Mouse (Mus musculus): ENCODE measurements at regions not wholly inside any gene's neighbourhood (a gene's known extent, or its start where the extent isn't known, plus 50 kb on each side); places are given as distances from the start of the nearest gene placed in this dataset.

GRCm38 (mm10) chr13:116711148-116711865 lies 314.0 kb downstream of the Parp8 start:
- dilution Hi-C loops (cut with MboI; ENCODE audit: extremely low pct_ligation_motif_present, extremely low pct_unique_long_range_greater_than_20kb, low sequenced_read_pairs) = no loop called here
- no peaks in the 10 kb centered on the region for H3K27me3 ChIP-seq (replicated peaks)

GRCm38 (mm10) chr13:116709671-116710070 lies 315.7 kb downstream of the Parp8 start:
- Histone ChIP-seq H3K79me2 (replicated peaks; ENCODE audit: control insufficient read depth, extremely low read depth, insufficient read depth, poor library complexity, severe bottlenecking) (no peaks in the 10 kb centered on the region), H3K4me3 (replicated peaks in 1 of 3; ENCODE audit: low read depth in 2 of 3, low read length in 2 of 3, poor library complexity in 1 of 3) (no peak overlapping the region), H3K9ac (ENCODE audit: insufficient read depth, low read depth) (no peak overlapping the region), H3K4me2 (ENCODE audit: insufficient read depth, low read depth, poor library complexity, severe bottlenecking) (no peak overlapping the region), H3K36me3 (replicated peaks in 1 of 2; ENCODE audit: control insufficient read depth in 1 of 2, insufficient read depth in 1 of 2, low read length in 1 of 2) (no peaks in the 10 kb centered on the region), H3K27me3 (replicated peaks) (no peaks in the 10 kb centered on the region), H3K9me3 (replicated peaks; ENCODE audit: low read length) (peaks cover 49% of the 10 kb centered on the region), H3K4me1 (ENCODE audit: control insufficient read depth in 1 of 2, insufficient read depth in 2 of 2) (0 out of 4 replicates have a peak, but pooled peaks cover 0 to 2% of the 10 kb centered on the region in 2 experiments), H3K27ac (ENCODE audit: insufficient read depth, low read depth) (no peak overlapping the region)
- no peak for DNase-seq (ENCODE audit: extremely low read depth)
- in situ Hi-C loops (cut with MboI; ENCODE audit: low pct_ligation_motif_present, low pct_unique_long_range_greater_than_20kb, low sequenced_read_pairs) = loop anchor here (25.0 kb wide), 1 partner anchor 1472 kb away; no protein-coding TSS in a partner anchor
- TF ChIP-seq ZMIZ1 (IDR thresholded peaks at IDR 0.05; ENCODE audit: low read depth, low read length) (no peak), JUN (IDR thresholded peaks at IDR 0.05; ENCODE audit: insufficient read depth, low read depth, low read length) (no peak), ZKSCAN1 (IDR thresholded peaks at IDR 0.05; ENCODE audit: borderline replicate concordance, low read depth, low read length) (no peak), NELFE (IDR thresholded peaks at IDR 0.05; ENCODE audit: low read depth, low read length) (no peak), MEF2A (IDR thresholded peaks at IDR 0.05; ENCODE audit: borderline replicate concordance, low read depth, low read length) (no peak), POLR2A (IDR thresholded peaks at IDR 0.05; ENCODE audit: low read depth, low read length) (no peak), CHD2 (IDR thresholded peaks at IDR 0.05; ENCODE audit: low read length) (no peak), GABPA (IDR thresholded peaks at IDR 0.05; ENCODE audit: insufficient replicate concordance, low read depth, low read length) (no peak), UBTF (IDR thresholded peaks at IDR 0.05; ENCODE audit: low read depth, low read length) (no peak), MAZ (IDR thresholded peaks at IDR 0.05; ENCODE audit: low read depth, low read length) (no peak), SIN3A (IDR thresholded peaks at IDR 0.05; ENCODE audit: low read length) (no peak), ZNF384 (IDR thresholded peaks at IDR 0.05; ENCODE audit: low read depth, low read length) (no peak), RCOR1 (conservative IDR thresholded peaks at IDR 0.05; ENCODE audit: low read depth, low read length) (no peak), BHLHE40 (IDR thresholded peaks at IDR 0.05; ENCODE audit: low read depth, low read length) (no peak)
- dilution Hi-C loops (cut with MboI; ENCODE audit: extremely low pct_ligation_motif_present, extremely low pct_unique_long_range_greater_than_20kb, low sequenced_read_pairs) = no loop called here

More at GRCm38 (mm10) chr13:116711148-116711865, 314.0 kb downstream of the Parp8 start:
- H3K4me3 ChIP-seq (replicated peaks in 1 of 3; ENCODE audit: low read depth in 2 of 3, low read length in 2 of 3, poor library complexity in 1 of 3) = peak overlapping the region in 1 of 3 experiments; percentile 47
- peak overlapping the region; percentile 34 for H3K9ac ChIP-seq (ENCODE audit: insufficient read depth, low read depth)
- H3K79me2 ChIP-seq (replicated peaks; ENCODE audit: control insufficient read depth, extremely low read depth, insufficient read depth, poor library complexity, severe bottlenecking) = no peaks in the 10 kb centered on the region
- peaks cover 45% of the 10 kb centered on the region for H3K9me3 ChIP-seq (replicated peaks; ENCODE audit: low read length)
- H3K4me2 ChIP-seq (ENCODE audit: insufficient read depth, low read depth, poor library complexity, severe bottlenecking) = peak overlapping the region; percentile 92
- no peaks in the 10 kb centered on the region for H3K36me3 ChIP-seq (replicated peaks in 1 of 2; ENCODE audit: control insufficient read depth in 1 of 2, insufficient read depth in 1 of 2, low read length in 1 of 2)
- TF ChIP-seq KAT2A (IDR thresholded peaks at IDR 0.05; ENCODE audit: insufficient replicate concordance, low read length) = no peak
- TF ChIP-seq ELF1 (IDR thresholded peaks at IDR 0.05; ENCODE audit: low read depth, low read length) = no peak
- no peak for TF ChIP-seq BHLHE40 (IDR thresholded peaks at IDR 0.05; ENCODE audit: low read depth, low read length)
- TF ChIP-seq PAX5 (IDR thresholded peaks at IDR 0.05; ENCODE audit: low read length) = no peak
- no peak for TF ChIP-seq E2F4 (IDR thresholded peaks at IDR 0.05; ENCODE audit: insufficient replicate concordance, low read depth, low read length)
- TF ChIP-seq SIN3A (IDR thresholded peaks at IDR 0.05; ENCODE audit: low read length) = no peak; the same call in 1 of the 2 replicates
- no peak for TF ChIP-seq SMC3 (IDR thresholded peaks at IDR 0.05; ENCODE audit: low read depth, low read length)
- no peak for TF ChIP-seq GABPA (IDR thresholded peaks at IDR 0.05; ENCODE audit: insufficient replicate concordance, low read depth, low read length)
- TF ChIP-seq HCFC1 (IDR thresholded peaks at IDR 0.05; ENCODE audit: low read depth, low read length) = no peak
- TF ChIP-seq TCF12 (IDR thresholded peaks at IDR 0.05; ENCODE audit: low read depth, low read length) = peak; percentile 46; the same call in 1 of the 2 replicates
- TF ChIP-seq MXI1 (IDR thresholded peaks at IDR 0.05; ENCODE audit: low read depth, low read length) = 0 out of 2 replicates have a peak, but pooled peaks have one; percentile 21
- TF ChIP-seq MEF2A (IDR thresholded peaks at IDR 0.05; ENCODE audit: borderline replicate concordance, low read depth, low read length) = no peak
- TF ChIP-seq ZNF384 (IDR thresholded peaks at IDR 0.05; ENCODE audit: low read depth, low read length) = 0 out of 2 replicates have a peak, but pooled peaks have one; percentile 5
- TF ChIP-seq ZC3H11A (IDR thresholded peaks at IDR 0.05; ENCODE audit: low read depth, low read length) = no peak
- TF ChIP-seq IRF4 (IDR thresholded peaks at IDR 0.05; ENCODE audit: low read depth, low read length) = no peak; the same call in 1 of the 2 replicates
- no peak for TF ChIP-seq MAZ (IDR thresholded peaks at IDR 0.05; ENCODE audit: low read depth, low read length)
- no peak for TF ChIP-seq RAD21 (IDR thresholded peaks at IDR 0.05; ENCODE audit: low read depth, low read length)
- TF ChIP-seq EP300 (IDR thresholded peaks at IDR 0.05; ENCODE audit: low read length) = no peak
- TF ChIP-seq CHD2 (IDR thresholded peaks at IDR 0.05; ENCODE audit: low read length) = peak; percentile 52; the same call in 1 of the 2 replicates
- no peak for TF ChIP-seq CTCF (conservative IDR thresholded peaks at IDR 0.05 in 1 of 2, IDR thresholded peaks at IDR 0.05 in 1 of 2; ENCODE audit: low read depth in 2 of 2, low read length in 2 of 2)
- TF ChIP-seq JUND (conservative IDR thresholded peaks at IDR 0.05; ENCODE audit: low read depth, low read length) = no peak
- TF ChIP-seq ZKSCAN1 (IDR thresholded peaks at IDR 0.05; ENCODE audit: borderline replicate concordance, low read depth, low read length) = no peak
- H3K27ac ChIP-seq (ENCODE audit: insufficient read depth, low read depth) = peak overlapping the region; percentile 35; the same call in 1 of the 2 replicates
- DNase-seq (ENCODE audit: extremely low read depth) = no peak
- 0 out of 4 replicates have a peak, but pooled peaks cover 0 to 2% of the 10 kb centered on the region in 2 experiments for H3K4me1 ChIP-seq (ENCODE audit: control insufficient read depth in 1 of 2, insufficient read depth in 2 of 2)
- in situ Hi-C loops (cut with MboI; ENCODE audit: low pct_ligation_motif_present, low pct_unique_long_range_greater_than_20kb, low sequenced_read_pairs) = loop anchor here (25.0 kb wide), 1 partner anchor 1474 kb away; no protein-coding TSS in a partner anchor

Measured in CH12.LX (cell line).